Mouse (Mus musculus): ENCODE measurements around the gene Ovol2.

GRCm38 (mm10) chr2:144369020-144369421 lies 37.1 kb upstream of the Ovol2 start:
- TF ChIP-seq CTCF (IDR thresholded peaks at IDR 0.05; ENCODE audit: low read depth): no peak
- no peak for TF ChIP-seq EP300 (IDR thresholded peaks at IDR 0.05; ENCODE audit: low read depth)
